Mouse (Mus musculus) neutrophil, adult 5-6 weeks (primary cell): ENCODE measurements around the gene Dok7. TPM values are rescaled to one million over a fixed set of nuclear protein-coding genes. Genes with fewer than 3 reads are reported as not detected.

Experiments used
- total RNA-seq: library from RNA; stranded (forward); fragments of 200-1000 nt; gene quantifications from 2 replicates; pipeline ENCODE4 v1.2.3, GENCODE M21; 2017

Dok7 gene
- total RNA-seq, 1 experiment from 2014 or later: not detected

Other genes with a start within 250 kb of the Dok7 start
- 1.2 and 1.7 TPM in 2 replicates for gene Msantd1, start 148.8 kb upstream of the Dok7 start, total RNA-seq
- gene Rgs12, start 107.3 kb upstream of the Dok7 start, total RNA-seq: 1.5 and 2.1 TPM in 2 replicates
- not detected in 2 replicates for gene Hgfac, start 15.3 kb upstream of the Dok7 start, total RNA-seq
- gene Lrpap1, start 49.0 kb downstream of the Dok7 start, total RNA-seq: 24.3 and 29.7 TPM in 2 replicates
- gene Adra2c, start 221.6 kb downstream of the Dok7 start, total RNA-seq: not detected in 2 replicates